Mouse (Mus musculus): ENCODE results near the gene Amigo3. TPM values are rescaled to one million over a fixed set of nuclear protein-coding genes. Genes with fewer than 3 reads are reported as not detected.
A peak's percentile ranks its signal among the peaks of the same experiment; 100 is the strongest.

Gene Amigo3
- polyA plus RNA-seq, 1 experiment from 2014 or later: 0.86 TPM

DNA sequence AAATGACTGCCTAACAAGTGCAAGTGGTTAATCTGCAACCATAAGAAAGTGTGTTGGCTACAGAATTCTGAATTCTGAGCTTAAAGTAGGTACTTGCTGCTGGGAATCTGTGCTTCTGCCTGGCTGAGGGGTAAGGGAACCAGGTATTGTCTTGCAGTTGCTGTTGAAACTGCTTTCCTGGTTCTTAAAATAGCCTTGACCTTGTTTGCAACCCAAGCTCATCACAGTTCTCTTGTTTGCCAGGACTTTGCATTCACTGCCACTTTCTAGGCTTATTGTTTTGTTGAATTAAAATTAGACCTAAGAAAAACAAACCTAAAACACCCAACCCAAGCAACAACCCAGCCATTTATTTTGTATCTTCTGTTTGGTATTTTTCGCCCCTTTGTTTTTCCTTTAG, 32.2 kb upstream of the Amigo3 start:
- DNase-seq (no peak), ATAC-seq (no peak)
- Histone ChIP-seq H3K36me3 (replicated peaks; ENCODE audit: insufficient read depth, low read length) (peaks cover 30% of the 10 kb centered on the region), H3K9ac (replicated peaks) (no peak overlapping the region), H3K4me1 (ENCODE audit: insufficient read depth) (peaks cover 11% of the 10 kb centered on the region), H3K9me3 (ENCODE audit: low read length) (no peaks in the 10 kb centered on the region), H3K27me3 (ENCODE audit: insufficient read depth, low read length) (no peaks in the 10 kb centered on the region), H3K4me3 (ENCODE audit: low read depth, low read length) (no peak overlapping the region), H3K4me2 (ENCODE audit: low read depth, low read length) (no peak overlapping the region), H3K27ac (ENCODE audit: low read depth) (no peak overlapping the region)
- 88% methylated on average over 1 of the region's 1 CpGs for WGBS (ENCODE audit: insufficient replicate concordance)
- no peak for TF ChIP-seq CTCF (IDR thresholded peaks at IDR 0.05; ENCODE audit: low read depth)
- TF ChIP-seq EP300 (IDR thresholded peaks at IDR 0.05; ENCODE audit: low read depth): no peak

DNA sequence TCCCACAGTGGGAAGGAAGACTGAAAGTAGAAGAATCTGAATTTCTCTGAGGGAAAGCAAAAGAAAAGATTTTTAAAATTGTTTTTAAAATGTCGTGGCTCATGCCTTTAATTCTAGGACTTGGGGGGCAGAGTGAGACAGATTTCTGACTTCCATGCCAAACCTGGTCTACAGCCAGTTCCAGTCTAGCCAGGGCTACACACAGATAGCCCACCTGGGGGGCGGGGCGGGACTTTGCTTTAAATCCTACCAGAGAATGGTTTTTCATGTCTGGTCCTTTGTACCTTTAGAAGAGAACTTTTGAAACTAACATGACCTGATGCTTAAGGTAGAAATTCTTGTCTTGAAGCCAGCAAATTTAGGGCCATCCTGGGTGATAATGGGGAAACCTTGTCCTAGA, 29.7 kb upstream of the Amigo3 start:
- WGBS (ENCODE audit: insufficient replicate concordance): 85% methylated on average over 3 of the region's 3 CpGs
- DNase-seq (no peak), ATAC-seq (no peak)
- no peaks in the 10 kb centered on the region for H3K9me3 ChIP-seq (ENCODE audit: low read length)
- H3K4me2 ChIP-seq (ENCODE audit: low read depth, low read length): no peak overlapping the region
- peaks cover 38% of the 10 kb centered on the region for H3K36me3 ChIP-seq (replicated peaks; ENCODE audit: insufficient read depth, low read length)
- H3K4me1 ChIP-seq (ENCODE audit: insufficient read depth): peaks cover 11% of the 10 kb centered on the region
- H3K9ac ChIP-seq (replicated peaks): no peak overlapping the region
- H3K27ac ChIP-seq (ENCODE audit: low read depth): no peak overlapping the region
- no peak overlapping the region for H3K4me3 ChIP-seq (ENCODE audit: low read depth, low read length)
- no peak for TF ChIP-seq EP300 (IDR thresholded peaks at IDR 0.05; ENCODE audit: low read depth)
- TF ChIP-seq CTCF (IDR thresholded peaks at IDR 0.05; ENCODE audit: low read depth): no peak
- no peaks in the 10 kb centered on the region for H3K27me3 ChIP-seq (ENCODE audit: insufficient read depth, low read length)

DNA sequence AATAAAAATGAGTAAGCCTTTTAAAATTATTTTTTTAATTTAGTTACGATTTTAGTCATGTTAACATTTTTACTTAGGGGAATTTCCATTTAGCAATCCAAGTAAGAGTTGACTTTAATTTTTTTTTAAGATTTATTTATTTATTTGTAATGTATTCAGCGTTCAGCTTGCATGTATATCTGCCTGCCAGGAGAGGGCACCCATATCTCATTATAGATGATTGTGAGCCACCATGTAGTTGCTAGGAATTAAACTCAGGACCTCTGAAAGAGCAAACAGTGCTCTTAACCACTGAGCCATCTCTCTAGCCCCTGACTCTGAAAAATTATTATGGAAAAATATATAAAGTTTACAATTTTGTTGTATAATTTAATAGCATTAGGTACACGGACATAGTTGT, 26.4 kb upstream of the Amigo3 start:
- Histone ChIP-seq H3K36me3 (replicated peaks; ENCODE audit: insufficient read depth, low read length) (peaks cover 55% of the 10 kb centered on the region), H3K4me2 (ENCODE audit: low read depth, low read length) (no peak overlapping the region), H3K27ac (ENCODE audit: low read depth) (no peak overlapping the region), H3K4me1 (ENCODE audit: insufficient read depth) (peaks cover 4% of the 10 kb centered on the region), H3K9me3 (ENCODE audit: low read length) (no peaks in the 10 kb centered on the region), H3K9ac (replicated peaks) (no peak overlapping the region), H3K4me3 (ENCODE audit: low read depth, low read length) (no peak overlapping the region), H3K27me3 (ENCODE audit: insufficient read depth, low read length) (no peaks in the 10 kb centered on the region)
- WGBS (ENCODE audit: insufficient replicate concordance): 87% methylated on average over 3 of the region's 3 CpGs
- ATAC-seq (no peak), DNase-seq (no peak)
- peak; percentile 32; the same call in 1 of the 2 replicates for TF ChIP-seq CTCF (IDR thresholded peaks at IDR 0.05; ENCODE audit: low read depth)
- no peak for TF ChIP-seq EP300 (IDR thresholded peaks at IDR 0.05; ENCODE audit: low read depth)

GRCm38 (mm10) chr9:108027867-108028266, 25.1 kb upstream of the Amigo3 start:
- WGBS (ENCODE audit: insufficient replicate concordance): 99% methylated on average over 3 of the region's 3 CpGs
- Histone ChIP-seq H3K9ac (replicated peaks) (no peak overlapping the region), H3K27me3 (ENCODE audit: insufficient read depth, low read length) (no peaks in the 10 kb centered on the region), H3K4me2 (ENCODE audit: low read depth, low read length) (no peak overlapping the region), H3K4me3 (ENCODE audit: low read depth, low read length) (no peak overlapping the region), H3K27ac (ENCODE audit: low read depth) (no peak overlapping the region), H3K4me1 (ENCODE audit: insufficient read depth) (no peaks in the 10 kb centered on the region), H3K9me3 (ENCODE audit: low read length) (no peaks in the 10 kb centered on the region), H3K36me3 (replicated peaks; ENCODE audit: insufficient read depth, low read length) (peaks cover 65% of the 10 kb centered on the region)
- TF ChIP-seq CTCF (IDR thresholded peaks at IDR 0.05; ENCODE audit: low read depth) (peak; percentile 21; the same call in 1 of the 2 replicates), EP300 (IDR thresholded peaks at IDR 0.05; ENCODE audit: low read depth) (no peak)
- ATAC-seq: no peak
- DNase-seq: no peak

DNA sequence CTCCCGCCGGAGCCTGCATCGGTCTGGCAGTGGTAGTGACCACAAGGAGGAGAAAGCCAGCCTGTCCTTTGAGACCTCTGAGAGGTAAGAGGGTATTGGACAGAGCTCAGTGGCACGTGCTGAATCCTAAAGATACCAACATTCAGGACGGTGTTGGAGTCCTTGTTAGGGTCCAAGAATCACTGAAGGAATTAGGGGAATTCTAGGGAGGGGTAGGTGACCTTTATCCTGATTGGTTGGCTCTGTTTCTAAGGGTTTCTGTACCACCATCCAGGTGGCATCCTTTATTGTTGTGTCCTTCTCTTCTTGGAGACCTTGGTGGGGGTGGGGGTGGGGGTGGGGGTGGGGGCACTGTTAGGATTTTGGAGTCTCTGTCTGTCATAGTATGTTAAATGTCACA, 20.8 kb upstream of the Amigo3 start:
- peaks cover 62% of the 10 kb centered on the region for H3K36me3 ChIP-seq (replicated peaks; ENCODE audit: insufficient read depth, low read length)

GRCm38 (mm10) chr9:108035331-108036156, 17.4 kb upstream of the Amigo3 start:
- 90% methylated on average over 2 of the region's 2 CpGs for WGBS (ENCODE audit: insufficient replicate concordance)
- Histone ChIP-seq H3K4me3 (ENCODE audit: low read depth, low read length) (no peak overlapping the region), H3K4me1 (ENCODE audit: insufficient read depth) (no peaks in the 10 kb centered on the region), H3K36me3 (replicated peaks; ENCODE audit: insufficient read depth, low read length) (peaks cover 63% of the 10 kb centered on the region), H3K27ac (ENCODE audit: low read depth) (no peak overlapping the region), H3K27me3 (ENCODE audit: insufficient read depth, low read length) (no peaks in the 10 kb centered on the region), H3K9ac (replicated peaks) (no peak overlapping the region), H3K4me2 (ENCODE audit: low read depth, low read length) (no peak overlapping the region), H3K9me3 (ENCODE audit: low read length) (no peaks in the 10 kb centered on the region)
- no peak for TF ChIP-seq EP300 (IDR thresholded peaks at IDR 0.05; ENCODE audit: low read depth)
- no peak for TF ChIP-seq CTCF (IDR thresholded peaks at IDR 0.05; ENCODE audit: low read depth)
- DNase-seq: no peak
- ATAC-seq: peak; percentile 35; the same call in 1 of the 2 replicates

More for the DNA sequence above, 20.8 kb upstream of the Amigo3 start:
- H3K27ac ChIP-seq (ENCODE audit: low read depth): no peak overlapping the region
- TF ChIP-seq CTCF (IDR thresholded peaks at IDR 0.05; ENCODE audit: low read depth) (no peak), EP300 (IDR thresholded peaks at IDR 0.05; ENCODE audit: low read depth) (no peak)
- 84% methylated on average over 5 of the region's 5 CpGs for WGBS (ENCODE audit: insufficient replicate concordance)
- no peak overlapping the region for H3K9ac ChIP-seq (replicated peaks)
- no peaks in the 10 kb centered on the region for H3K27me3 ChIP-seq (ENCODE audit: insufficient read depth, low read length)
- H3K4me1 ChIP-seq (ENCODE audit: insufficient read depth): no peaks in the 10 kb centered on the region
- ATAC-seq (no peak), DNase-seq (no peak)
- no peak overlapping the region for H3K4me2 ChIP-seq (ENCODE audit: low read depth, low read length)
- H3K9me3 ChIP-seq (ENCODE audit: low read length): no peaks in the 10 kb centered on the region
- H3K4me3 ChIP-seq (ENCODE audit: low read depth, low read length): no peak overlapping the region
